Mouse (Mus musculus) lung, postnatal 36 days (tissue): ENCODE measurements at regions not wholly inside any gene's neighbourhood (a gene's known extent, or its start where the extent isn't known, plus 50 kb on each side); places are given as distances from the start of the nearest gene placed in this dataset.

Source experiments
- DNase-seq: peaks from one replicate; pipeline ENCODE4 v3.0.0; 2022; ENCODE audit warnings: mixed read lengths

DNA sequence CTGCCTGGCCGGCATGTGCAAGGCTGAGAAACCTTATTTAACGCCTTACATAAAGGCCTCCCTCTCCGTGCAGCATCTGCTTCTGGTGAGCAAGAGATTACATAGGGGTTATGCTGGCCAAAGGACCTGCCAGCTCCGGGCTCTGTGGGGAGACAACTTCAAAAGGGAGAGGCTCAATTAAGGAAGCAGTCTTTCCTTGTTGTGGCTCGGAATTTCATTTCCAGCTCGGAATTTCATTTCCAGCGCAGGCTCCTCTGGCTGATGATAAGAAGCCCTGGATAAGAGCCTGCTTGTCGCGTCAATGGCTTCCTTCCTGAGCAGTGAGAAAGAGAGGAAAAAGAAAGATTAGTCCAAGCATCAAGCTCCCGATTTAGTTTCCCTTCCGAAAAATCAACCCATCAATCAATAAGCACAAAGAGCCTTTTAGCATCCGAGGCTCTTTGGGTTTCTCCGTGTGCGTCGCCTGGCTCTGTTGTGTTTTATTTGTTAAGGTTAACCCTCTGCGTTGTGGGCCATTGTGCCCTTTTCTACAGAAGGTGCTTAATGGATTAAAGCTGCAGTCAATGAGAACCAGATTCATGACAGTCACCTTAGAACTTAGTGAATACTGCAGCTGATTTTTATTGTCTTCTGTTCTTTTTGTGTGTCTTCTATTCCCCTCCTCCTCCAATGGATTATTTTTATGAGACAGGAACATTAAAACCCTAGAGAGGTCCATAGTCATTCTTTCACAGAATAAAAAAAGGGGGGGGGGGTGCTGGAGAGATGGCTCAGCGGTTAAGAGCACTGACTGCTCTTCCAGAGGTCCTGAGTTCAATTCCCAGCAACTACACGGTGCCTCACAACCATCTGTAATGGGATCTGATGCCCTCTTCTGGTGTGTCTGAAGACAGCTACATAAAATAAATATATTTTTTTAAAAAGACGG, 218.3 kb downstream of the Myo1b start:
- DNase-seq = peak; percentile 34

DNA sequence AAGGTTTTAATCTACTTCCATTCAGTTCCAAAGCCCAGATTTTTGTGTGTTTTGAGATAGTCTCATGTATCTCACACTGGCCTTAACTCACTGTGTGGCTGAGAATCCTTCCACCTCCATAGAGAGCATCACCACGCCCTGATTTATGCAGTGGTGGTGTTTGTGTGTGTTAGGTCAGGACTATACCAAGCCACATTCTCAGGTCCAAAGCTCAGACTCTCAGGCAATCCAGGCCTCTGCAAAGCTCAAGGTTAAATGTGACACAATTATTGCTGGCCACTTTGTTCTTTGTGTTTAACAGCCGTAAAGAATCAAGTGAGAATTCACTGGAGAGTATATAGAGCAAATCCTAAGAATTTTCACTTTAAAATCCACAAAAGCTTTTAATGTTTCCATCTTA, 218.2 kb upstream of the Nabp1 start:
- DNase-seq = no peak

- peak; percentile 19 for DNase-seq
Measured at GRCm38 (mm10) chr1:51690878-51691277, 212.7 kb upstream of the Nabp1 start.

DNA sequence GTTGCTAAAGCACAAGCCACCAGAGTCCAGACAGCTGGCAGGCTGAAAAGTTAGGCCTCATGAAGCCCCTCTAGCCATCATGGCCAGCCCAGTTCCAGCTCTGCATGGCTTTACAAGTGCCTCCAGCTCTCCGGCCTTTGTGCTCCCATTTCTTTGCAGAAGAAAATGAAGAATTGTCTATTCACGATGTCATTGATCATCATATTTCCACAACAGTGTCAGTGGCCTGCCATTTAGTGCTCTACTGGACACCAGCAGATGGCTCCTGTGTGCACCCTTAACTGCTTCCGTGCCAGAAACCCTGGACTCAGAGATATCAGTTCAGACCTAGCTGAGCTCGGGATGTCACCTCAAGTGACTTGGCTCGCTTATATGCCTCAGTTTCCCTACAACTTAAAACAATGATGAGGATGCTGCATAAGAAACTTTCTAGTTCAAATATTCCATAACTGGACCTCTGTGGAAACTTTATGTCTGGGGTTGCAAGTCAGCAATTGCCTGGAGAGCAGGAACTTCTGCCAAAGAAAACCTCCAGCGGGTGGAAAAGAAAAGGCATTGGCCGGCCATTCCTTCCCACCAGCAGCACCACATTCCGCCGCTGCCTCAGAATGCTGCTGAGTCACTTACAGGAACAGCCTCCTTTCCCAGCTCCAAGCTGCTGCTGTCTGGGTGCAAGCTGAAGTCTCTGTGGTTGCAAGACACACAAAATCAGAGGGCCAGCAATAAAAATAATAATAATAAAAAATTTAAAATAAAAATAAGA, 211.4 kb upstream of the Nabp1 start:
- DNase-seq = peak; percentile 48

DNA sequence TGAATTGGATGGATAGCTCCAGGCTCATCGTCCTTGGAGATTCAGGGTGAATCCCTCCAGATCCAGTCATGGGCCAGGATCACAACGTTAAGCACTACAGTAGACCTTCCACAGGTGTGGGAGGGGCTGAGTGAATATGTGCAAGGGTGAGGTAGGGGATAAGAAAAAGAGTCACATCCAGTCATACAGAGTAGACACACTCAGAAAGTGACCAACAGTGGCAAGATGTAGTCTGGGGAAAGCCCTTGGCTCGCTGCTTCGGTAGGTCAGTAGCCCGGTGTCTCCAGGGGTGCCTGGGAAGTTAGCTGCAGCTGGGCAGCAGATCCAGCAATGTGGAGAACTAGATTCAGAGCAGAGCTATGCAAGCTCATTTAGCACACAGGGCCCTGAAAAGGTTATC, 210.7 kb upstream of the Nabp1 start:
- DNase-seq = no peak

DNA sequence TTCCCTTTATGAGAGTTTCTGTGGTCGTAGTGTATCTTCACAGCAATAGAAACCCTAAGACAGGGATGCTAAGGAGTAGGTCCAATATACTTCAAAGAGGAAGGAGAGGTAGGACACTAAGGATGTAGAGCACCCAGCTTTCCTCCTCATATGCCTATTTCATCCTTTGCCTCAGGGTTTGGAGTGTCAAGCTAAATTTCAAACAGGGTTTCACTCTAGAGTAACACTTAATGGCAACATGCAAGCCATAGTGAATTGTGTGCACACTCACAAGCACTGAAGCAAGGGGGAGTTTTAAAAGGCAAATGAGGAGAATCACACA, 210.0 kb upstream of the Nabp1 start:
- DNase-seq = no peak

GRCm38 (mm10) chr1:51687484-51688223, 209.4 kb upstream of the Nabp1 start:
- peak; percentile 26 for DNase-seq

DNA sequence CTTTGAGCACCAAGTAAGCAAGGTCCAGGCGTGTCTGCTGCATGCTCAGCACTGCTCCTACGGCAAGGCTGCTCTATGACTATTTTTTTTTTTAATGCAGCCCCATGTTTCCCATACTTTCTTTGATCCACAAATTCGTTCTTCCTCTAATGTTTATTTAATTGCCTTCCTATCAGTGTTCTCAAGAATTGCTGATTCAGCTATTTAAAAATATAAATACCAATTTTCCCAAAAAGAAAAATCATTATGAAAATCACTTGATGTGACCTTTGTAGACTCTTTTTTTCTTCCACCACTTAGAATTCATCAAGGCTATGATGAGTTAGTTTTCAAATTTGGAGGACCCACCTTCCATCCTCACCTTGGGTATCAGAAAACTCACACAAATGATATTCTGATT, 208.5 kb upstream of the Nabp1 start:
- no peak for DNase-seq

- no peak for DNase-seq
Measured at GRCm38 (mm10) chr1:51682273-51682672, 204.0 kb upstream of the Nabp1 start.

GRCm38 (mm10) chr1:51681872-51682271, 203.6 kb upstream of the Nabp1 start:
- DNase-seq = no peak

- no peak for DNase-seq
Measured at GRCm38 (mm10) chr1:51680725-51681124, 202.5 kb upstream of the Nabp1 start.

DNA sequence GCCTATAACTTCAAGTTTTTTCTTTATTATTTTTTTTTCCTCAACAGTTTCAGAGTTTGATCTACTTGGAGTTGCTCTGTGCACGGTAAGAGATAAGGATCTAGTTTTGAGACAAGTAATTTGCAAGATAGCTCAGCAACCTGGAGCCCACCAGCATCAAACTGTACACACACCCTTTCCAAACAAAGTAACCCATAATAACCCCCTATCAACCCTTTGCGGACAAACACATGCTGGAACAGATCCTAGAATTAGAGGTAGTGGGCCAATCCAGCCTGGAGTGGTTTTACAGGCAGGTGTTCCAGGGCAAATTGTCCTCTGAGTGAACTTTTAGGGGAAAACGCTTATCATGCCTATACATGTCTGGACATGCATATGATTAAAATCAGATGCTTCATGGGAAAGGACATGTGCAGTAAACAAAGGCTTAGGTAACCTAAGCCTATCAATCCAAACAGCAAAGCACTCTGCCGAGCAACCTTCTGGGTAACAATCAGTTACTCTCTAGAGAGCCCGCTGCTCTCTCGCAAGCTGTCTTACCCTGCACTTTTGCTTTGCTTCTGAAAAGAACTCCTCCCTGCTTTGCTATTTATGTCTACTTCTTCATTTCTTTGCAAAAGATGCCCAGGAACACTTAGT, 200.2 kb upstream of the Nabp1 start:
- no peak for DNase-seq

DNA sequence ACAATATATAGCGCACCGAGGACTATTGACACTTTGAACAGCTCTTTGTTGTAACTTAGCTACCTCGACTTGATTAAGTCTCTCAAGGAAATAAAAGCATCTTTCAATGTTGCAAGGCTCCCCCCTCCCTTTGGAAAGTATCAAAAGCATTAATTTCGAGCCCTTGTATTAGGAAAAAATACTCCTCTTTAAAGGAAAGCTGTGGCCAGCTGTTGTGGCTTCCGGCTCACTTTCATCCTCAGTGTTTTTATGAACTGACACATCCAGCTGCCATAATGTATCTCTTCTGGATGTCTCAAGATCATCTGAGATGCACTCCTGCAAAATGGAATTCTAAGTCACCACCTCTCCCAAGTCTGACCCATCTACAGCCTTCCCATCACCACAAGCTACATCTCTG, 199.6 kb upstream of the Nabp1 start:
- DNase-seq = peak; percentile 50

DNA sequence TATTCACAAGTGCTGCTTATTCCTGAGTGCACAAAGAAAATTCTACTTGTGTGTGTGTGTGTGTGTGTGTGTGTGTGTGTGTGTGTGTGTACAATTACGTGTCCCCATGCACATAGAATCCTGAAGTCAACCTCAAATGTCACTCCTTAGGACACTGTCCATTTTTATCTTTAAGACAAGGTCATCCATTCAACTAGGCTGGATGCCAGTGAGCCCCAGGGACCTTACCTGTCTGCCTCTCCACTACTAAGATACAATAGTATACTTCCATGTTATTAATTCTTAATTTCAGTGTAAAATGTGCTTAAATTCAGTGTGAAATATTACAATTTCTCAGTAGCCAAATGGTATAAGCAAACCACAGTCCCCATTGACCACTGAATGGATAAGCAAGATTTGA, 193.5 kb upstream of the Nabp1 start:
- no peak for DNase-seq

DNA sequence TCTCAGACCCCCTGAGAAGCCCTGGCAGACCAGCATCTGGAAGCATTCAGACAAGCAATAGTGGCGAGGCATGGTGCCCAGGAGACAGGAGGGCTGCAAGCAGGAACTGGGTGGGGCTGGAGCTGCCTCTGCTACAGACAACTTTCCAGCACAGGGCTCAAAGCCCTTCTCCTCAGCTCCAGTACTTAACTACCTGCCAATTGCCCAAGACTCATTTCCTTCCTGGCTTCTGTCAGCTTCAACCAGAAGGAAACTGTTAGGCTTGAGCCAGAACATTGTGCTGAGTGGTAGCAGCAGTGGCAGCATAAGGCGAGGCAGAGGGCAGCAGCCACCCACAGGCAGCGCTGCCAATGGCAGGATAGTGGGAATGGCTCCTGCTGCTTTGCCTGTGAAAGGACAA, 193.1 kb upstream of the Nabp1 start:
- DNase-seq = peak; percentile 64

DNA sequence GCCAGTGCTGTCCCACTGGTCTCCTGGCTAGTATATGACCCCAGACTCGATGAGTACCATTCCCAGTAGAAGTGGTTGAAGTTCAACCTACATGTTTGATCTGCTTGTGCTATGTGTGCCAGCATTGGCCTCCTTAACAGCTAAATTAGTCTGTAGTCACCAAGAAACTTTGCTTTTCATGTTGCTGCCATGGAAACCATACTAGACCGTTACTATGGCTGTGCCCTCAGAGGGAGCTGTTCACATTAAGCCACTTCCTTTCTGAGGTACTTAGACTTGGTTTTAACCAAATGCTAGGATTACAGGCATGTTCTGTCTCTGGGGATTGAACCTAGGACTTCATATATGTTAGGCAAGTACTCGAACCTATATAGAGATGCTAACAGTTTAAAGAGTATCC, 191.8 kb upstream of the Nabp1 start:
- DNase-seq = no peak

DNA sequence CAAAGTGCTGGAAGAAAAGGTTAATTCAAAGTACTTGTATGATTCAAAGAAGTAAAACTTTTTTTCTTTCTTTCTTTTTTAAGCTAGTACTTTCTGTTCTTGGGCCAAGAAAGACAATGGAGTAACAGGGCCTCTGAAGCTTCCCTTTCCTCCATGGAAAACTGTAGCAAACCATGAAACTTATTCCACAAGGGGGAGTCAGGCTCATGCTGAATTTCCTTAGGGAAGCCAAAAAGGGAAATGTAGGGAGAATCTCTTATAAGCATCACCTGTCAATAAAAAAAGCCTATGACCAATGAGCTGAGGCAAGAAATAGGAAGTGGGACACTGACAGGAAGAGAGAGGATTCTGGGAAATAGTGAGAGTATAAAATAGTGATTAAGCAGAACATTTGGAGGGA, 190.7 kb upstream of the Nabp1 start:
- peak; percentile 54 for DNase-seq

GRCm38 (mm10) chr1:51660531-51660930, 182.3 kb upstream of the Nabp1 start:
- no peak for DNase-seq

DNA sequence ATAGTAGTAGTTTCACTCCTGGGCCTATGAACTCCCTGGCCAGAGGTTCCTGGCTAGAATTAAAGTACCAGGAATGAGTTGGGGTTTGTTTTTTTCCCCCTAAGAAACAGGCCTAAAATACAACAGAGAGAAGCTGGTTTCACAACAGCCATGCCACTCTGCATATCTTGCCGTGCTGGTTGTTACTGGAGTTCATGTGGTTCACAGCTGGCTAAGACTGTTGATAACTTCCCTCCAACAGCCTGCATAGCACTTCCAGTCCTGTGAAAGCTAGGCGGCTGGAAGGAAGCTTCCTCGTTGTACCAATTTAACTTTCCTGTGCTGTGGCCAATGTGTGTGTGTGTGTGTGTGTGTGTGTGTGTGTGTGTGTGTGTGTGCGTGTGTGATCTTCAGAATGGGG, 179.0 kb upstream of the Nabp1 start:
- no peak for DNase-seq

- DNase-seq = peak; percentile 63
Measured at GRCm38 (mm10) chr1:51650653-51650995, 172.4 kb upstream of the Nabp1 start.

- no peak for DNase-seq
Measured at GRCm38 (mm10) chr1:51649963-51650652, 171.9 kb upstream of the Nabp1 start.

DNA sequence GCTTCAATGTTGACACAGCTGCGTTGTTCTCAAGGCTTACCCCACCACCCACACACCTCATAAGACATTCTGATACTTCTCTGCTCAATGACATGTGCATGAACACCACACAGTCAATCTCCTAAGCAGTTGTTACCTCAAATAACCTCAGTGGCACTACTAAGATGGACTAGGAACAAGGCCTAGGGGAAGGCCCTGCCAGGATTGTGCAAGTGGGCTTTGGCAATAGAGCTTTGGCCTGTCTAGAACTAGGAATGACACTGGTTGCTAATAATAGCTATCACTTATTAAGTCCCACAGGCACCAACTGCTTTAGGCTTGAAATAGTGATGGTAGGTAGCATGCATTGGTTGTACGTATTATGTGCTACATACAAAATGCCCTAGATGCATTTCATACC, 169.7 kb upstream of the Nabp1 start:
- DNase-seq = peak; percentile 78

DNA sequence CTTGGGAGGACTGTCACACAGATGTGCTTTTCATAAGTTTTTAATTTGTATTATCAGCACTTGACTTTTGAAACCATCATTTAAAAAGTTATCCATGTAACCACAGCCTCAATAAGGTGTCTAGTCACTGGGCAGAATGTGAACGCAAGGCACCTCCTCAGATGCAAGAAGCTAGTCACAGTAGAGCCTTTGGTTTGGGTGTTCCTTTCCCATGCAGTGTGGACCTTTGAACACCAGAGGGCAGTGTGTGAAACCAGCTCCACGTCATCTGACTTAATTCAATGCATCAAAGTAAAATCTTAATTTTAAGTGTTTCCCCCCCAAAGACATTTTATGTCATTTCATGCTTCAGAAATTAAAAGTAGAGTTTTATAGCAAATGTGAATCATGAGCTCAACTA, 166.2 kb upstream of the Nabp1 start:
- DNase-seq = peak; percentile 87
